Mouse (Mus musculus): ENCODE results near the gene 9530068E07Rik. TPM values are rescaled to one million over a fixed set of nuclear protein-coding genes. Genes with fewer than 3 reads are reported as not detected.
A peak's percentile ranks its signal among the peaks of the same experiment; 100 is the strongest.
"Not testable (repeated sequence)": the region's sequence is repeated elsewhere in the genome, so short reads cannot be mapped to it uniquely, and the experiment has no call there.

9530068E07Rik gene
- polyA plus RNA-seq, 1 experiment from 2014 or later = 199 TPM

- Histone ChIP-seq H3K9ac (ENCODE audit: low read depth, low read length) (no peak overlapping the region), H3K36me3 (ENCODE audit: control insufficient read depth, insufficient read depth, low read length) (peaks cover 86% of the 10 kb centered on the region), H3K9me3 (ENCODE audit: control insufficient read depth, low read length) (no peaks in the 10 kb centered on the region), H3K4me1 (ENCODE audit: control insufficient read depth, insufficient read depth, low read length) (no peaks in the 10 kb centered on the region), H3K4me2 (ENCODE audit: low read depth, low read length) (no peak overlapping the region), H3K27me3 (replicated peaks; ENCODE audit: control insufficient read depth, insufficient read depth, low read length) (no peaks in the 10 kb centered on the region), H3K27ac (replicated peaks; ENCODE audit: low read depth, low read length) (no peak overlapping the region), H3K4me3 (ENCODE audit: low read depth, low read length) (no peak overlapping the region)
- no peak for ATAC-seq (ENCODE audit: low read depth)
- 96% methylated on average over 14 of the region's 14 CpGs for WGBS
- no peak for DNase-seq (ENCODE audit: low spot score)
Measured at GRCm38 (mm10) chr11:52383741-52384140, 12.5 kb upstream of the 9530068E07Rik start.

- ATAC-seq (ENCODE audit: low read depth) (no peak), DNase-seq (ENCODE audit: low spot score) (peak; percentile 35)
- Histone ChIP-seq H3K27ac (replicated peaks; ENCODE audit: low read depth, low read length) (no peak overlapping the region), H3K27me3 (replicated peaks; ENCODE audit: control insufficient read depth, insufficient read depth, low read length) (no peaks in the 10 kb centered on the region), H3K4me3 (ENCODE audit: low read depth, low read length) (no peak overlapping the region), H3K4me1 (ENCODE audit: control insufficient read depth, insufficient read depth, low read length) (no peaks in the 10 kb centered on the region), H3K4me2 (ENCODE audit: low read depth, low read length) (no peak overlapping the region), H3K36me3 (ENCODE audit: control insufficient read depth, insufficient read depth, low read length) (peaks cover 83% of the 10 kb centered on the region), H3K9ac (ENCODE audit: low read depth, low read length) (no peak overlapping the region), H3K9me3 (ENCODE audit: control insufficient read depth, low read length) (no peaks in the 10 kb centered on the region)
- WGBS = 44% methylated on average over 3 of the region's 3 CpGs
Measured at GRCm38 (mm10) chr11:52384667-52385066, 11.6 kb upstream of the 9530068E07Rik start.

GRCm38 (mm10) chr11:52386892-52387291 is 9.3 kb upstream of the 9530068E07Rik start:
- H3K27ac ChIP-seq (replicated peaks; ENCODE audit: low read depth, low read length) = no peak overlapping the region
- no peaks in the 10 kb centered on the region for H3K9me3 ChIP-seq (ENCODE audit: control insufficient read depth, low read length)
- no peak overlapping the region for H3K4me3 ChIP-seq (ENCODE audit: low read depth, low read length)
- H3K4me2 ChIP-seq (ENCODE audit: low read depth, low read length) = no peak overlapping the region
- H3K27me3 ChIP-seq (replicated peaks; ENCODE audit: control insufficient read depth, insufficient read depth, low read length) = no peaks in the 10 kb centered on the region
- ATAC-seq (ENCODE audit: low read depth) (no peak), DNase-seq (ENCODE audit: low spot score) (no peak)
- H3K36me3 ChIP-seq (ENCODE audit: control insufficient read depth, insufficient read depth, low read length) = peaks cover 87% of the 10 kb centered on the region
- H3K4me1 ChIP-seq (ENCODE audit: control insufficient read depth, insufficient read depth, low read length) = no peaks in the 10 kb centered on the region
- WGBS = 87% methylated on average over 3 of the region's 3 CpGs
- no peak overlapping the region for H3K9ac ChIP-seq (ENCODE audit: low read depth, low read length)

GRCm38 (mm10) chr11:52388150-52388549 is 8.1 kb upstream of the 9530068E07Rik start:
- peaks cover 78% of the 10 kb centered on the region for H3K36me3 ChIP-seq (ENCODE audit: control insufficient read depth, insufficient read depth, low read length)
- no peaks in the 10 kb centered on the region for H3K27me3 ChIP-seq (replicated peaks; ENCODE audit: control insufficient read depth, insufficient read depth, low read length)
- no peak for ATAC-seq (ENCODE audit: low read depth)
- DNase-seq (ENCODE audit: low spot score) = no peak
- no peaks in the 10 kb centered on the region for H3K9me3 ChIP-seq (ENCODE audit: control insufficient read depth, low read length)
- H3K4me1 ChIP-seq (ENCODE audit: control insufficient read depth, insufficient read depth, low read length) = no peaks in the 10 kb centered on the region
- no peak overlapping the region for H3K9ac ChIP-seq (ENCODE audit: low read depth, low read length)
- 90% methylated on average over 12 of the region's 12 CpGs for WGBS
- no peak overlapping the region for H3K27ac ChIP-seq (replicated peaks; ENCODE audit: low read depth, low read length)
- no peak overlapping the region for H3K4me3 ChIP-seq (ENCODE audit: low read depth, low read length)
- H3K4me2 ChIP-seq (ENCODE audit: low read depth, low read length) = no peak overlapping the region

GRCm38 (mm10) chr11:52388979-52389378 is 7.2 kb upstream of the 9530068E07Rik start:
- not testable (repeated sequence) for H3K4me3 ChIP-seq (ENCODE audit: low read depth, low read length); DNase-seq (ENCODE audit: low spot score); H3K4me1 ChIP-seq (ENCODE audit: control insufficient read depth, insufficient read depth, low read length); ATAC-seq (ENCODE audit: low read depth); H3K9me3 ChIP-seq (ENCODE audit: control insufficient read depth, low read length); H3K9ac ChIP-seq (ENCODE audit: low read depth, low read length); H3K4me2 ChIP-seq (ENCODE audit: low read depth, low read length); H3K27ac ChIP-seq (replicated peaks; ENCODE audit: low read depth, low read length); H3K27me3 ChIP-seq (replicated peaks; ENCODE audit: control insufficient read depth, insufficient read depth, low read length)
- WGBS = 86% methylated on average over 5 of the region's 5 CpGs
- peaks cover 69% of the 10 kb centered on the region for H3K36me3 ChIP-seq (ENCODE audit: control insufficient read depth, insufficient read depth, low read length)

- no peak for ATAC-seq (ENCODE audit: low read depth)
- WGBS = 93% methylated on average over 7 of the region's 7 CpGs
- Histone ChIP-seq H3K9ac (ENCODE audit: low read depth, low read length) (no peak overlapping the region), H3K4me2 (ENCODE audit: low read depth, low read length) (no peak overlapping the region), H3K4me1 (ENCODE audit: control insufficient read depth, insufficient read depth, low read length) (no peaks in the 10 kb centered on the region), H3K4me3 (ENCODE audit: low read depth, low read length) (no peak overlapping the region), H3K36me3 (ENCODE audit: control insufficient read depth, insufficient read depth, low read length) (peaks cover 60% of the 10 kb centered on the region), H3K9me3 (ENCODE audit: control insufficient read depth, low read length) (no peaks in the 10 kb centered on the region), H3K27me3 (replicated peaks; ENCODE audit: control insufficient read depth, insufficient read depth, low read length) (no peaks in the 10 kb centered on the region), H3K27ac (replicated peaks; ENCODE audit: low read depth, low read length) (no peak overlapping the region)
- DNase-seq (ENCODE audit: low spot score) = no peak
Measured at GRCm38 (mm10) chr11:52389933-52390332, 6.3 kb upstream of the 9530068E07Rik start.

- H3K27ac ChIP-seq (replicated peaks; ENCODE audit: low read depth, low read length) = no peak overlapping the region
- no peak for ATAC-seq (ENCODE audit: low read depth)
- DNase-seq (ENCODE audit: low spot score) = no peak
- no peak overlapping the region for H3K9ac ChIP-seq (ENCODE audit: low read depth, low read length)
- H3K4me2 ChIP-seq (ENCODE audit: low read depth, low read length) = no peak overlapping the region
- 0 out of 2 replicates have a peak, but pooled peaks cover 3% of the 10 kb centered on the region for H3K4me1 ChIP-seq (ENCODE audit: control insufficient read depth, insufficient read depth, low read length)
- WGBS = 78% methylated on average over 4 of the region's 4 CpGs
- H3K4me3 ChIP-seq (ENCODE audit: low read depth, low read length) = no peak overlapping the region
- H3K9me3 ChIP-seq (ENCODE audit: control insufficient read depth, low read length) = no peaks in the 10 kb centered on the region
- peaks cover 26% of the 10 kb centered on the region; the same call in 1 of the 2 replicates for H3K36me3 ChIP-seq (ENCODE audit: control insufficient read depth, insufficient read depth, low read length)
- no peaks in the 10 kb centered on the region for H3K27me3 ChIP-seq (replicated peaks; ENCODE audit: control insufficient read depth, insufficient read depth, low read length)
Measured at GRCm38 (mm10) chr11:52394494-52394893, 1.7 kb upstream of the 9530068E07Rik start.

GRCm38 (mm10) chr11:52395343-52395742 is 885 bp upstream of the 9530068E07Rik start:
- DNase-seq (ENCODE audit: low spot score) (no peak), ATAC-seq (ENCODE audit: low read depth) (no peak)
- no peaks in the 10 kb centered on the region for H3K9me3 ChIP-seq (ENCODE audit: control insufficient read depth, low read length)
- peaks cover 18% of the 10 kb centered on the region; the same call in 1 of the 2 replicates for H3K36me3 ChIP-seq (ENCODE audit: control insufficient read depth, insufficient read depth, low read length)
- H3K9ac ChIP-seq (ENCODE audit: low read depth, low read length) = no peak overlapping the region
- H3K4me3 ChIP-seq (ENCODE audit: low read depth, low read length) = no peak overlapping the region
- peaks cover 3% of the 10 kb centered on the region; the same call in 1 of the 2 replicates for H3K4me1 ChIP-seq (ENCODE audit: control insufficient read depth, insufficient read depth, low read length)
- WGBS = 34% methylated on average over 4 of the region's 4 CpGs
- no peaks in the 10 kb centered on the region for H3K27me3 ChIP-seq (replicated peaks; ENCODE audit: control insufficient read depth, insufficient read depth, low read length)
- no peak overlapping the region for H3K27ac ChIP-seq (replicated peaks; ENCODE audit: low read depth, low read length)
- H3K4me2 ChIP-seq (ENCODE audit: low read depth, low read length) = peak overlapping the region; percentile 86; the same call in 1 of the 2 replicates

GRCm38 (mm10) chr11:52396597-52397188 is 465 bp downstream of the 9530068E07Rik start:
- H3K36me3 ChIP-seq (ENCODE audit: control insufficient read depth, insufficient read depth, low read length) = peaks cover 9% of the 10 kb centered on the region; the same call in 1 of the 2 replicates
- H3K4me2 ChIP-seq (ENCODE audit: low read depth, low read length) = peak overlapping the region; percentile 86
- peak; percentile 86 for ATAC-seq (ENCODE audit: low read depth)
- no peaks in the 10 kb centered on the region for H3K9me3 ChIP-seq (ENCODE audit: control insufficient read depth, low read length)
- no peaks in the 10 kb centered on the region for H3K27me3 ChIP-seq (replicated peaks; ENCODE audit: control insufficient read depth, insufficient read depth, low read length)
- peak; percentile 41 for DNase-seq (ENCODE audit: low spot score)
- peak overlapping the region; percentile 93 for H3K27ac ChIP-seq (replicated peaks; ENCODE audit: low read depth, low read length)
- WGBS = under 1% methylated on average over 28 of the region's 33 CpGs
- H3K4me1 ChIP-seq (ENCODE audit: control insufficient read depth, insufficient read depth, low read length) = peaks cover 5% of the 10 kb centered on the region; the same call in 1 of the 2 replicates
- peak overlapping the region; percentile 95 for H3K4me3 ChIP-seq (ENCODE audit: low read depth, low read length)
- H3K9ac ChIP-seq (ENCODE audit: low read depth, low read length) = peak overlapping the region; percentile 98

Measured in embryonic facial prominence, embryonic 14.5 days (tissue).